Mouse (Mus musculus) kidney, adult 2 months (tissue): ENCODE data around the gene Unc93a.
"Not testable (repeated sequence)": the region's sequence is repeated elsewhere in the genome, so short reads cannot be mapped to it uniquely, and the experiment has no call there.

Experiments
- CTCF ChIP-seq: fragments of 200-500 bp; conservative IDR thresholded peaks from 2 replicates; pipeline ENCODE4 v1.5.1; 2011; ENCODE audit warnings: low read depth, mild to moderate bottlenecking, control low read depth, low read length, moderate library complexity, mixed read lengths; ENCODE audit not compliant: insufficient read depth, insufficient read length
- POLR2A ChIP-seq: fragments of 200-500 bp; IDR thresholded peaks from one replicate; pipeline ENCODE4 v1.6.1; 2011; ENCODE audit warnings: low read depth, low read length, control low read depth

GRCm38 (mm10) chr17:13106563-13106962, 25.0 kb downstream of the Unc93a start:
- TF ChIP-seq POLR2A, CTCF: not testable (repeated sequence)
